Mouse (Mus musculus) liver, embryonic 13.5 days (tissue): ENCODE measurements around the gene Olfr332. TPM values are rescaled to one million over a fixed set of nuclear protein-coding genes. Genes with fewer than 3 reads are reported as not detected.

ENCODE experiments used
- polyA plus RNA-seq: library from polyadenylated mRNA; unstranded; fragments of >200 nt; fragmentation: Nextera tagmentation; extraction: Ambion mirVana; gene quantifications from 2 replicates; pipeline ENCODE4 v1.2.1, GENCODE M21; 2015

Olfr332 gene
- polyA plus RNA-seq, 1 experiment from 2014 or later, result not detected

Other genes with a start within 250 kb of the Olfr332 start
- 0.21 and 0.36 TPM in 2 replicates for gene 4930438A08Rik, start 217.8 kb downstream of the Olfr332 start, polyA plus RNA-seq
- 12.2 and 12.6 TPM in 2 replicates for gene Zfp692, start 185.5 kb downstream of the Olfr332 start, polyA plus RNA-seq
- gene Zfp672, start 162.2 kb downstream of the Olfr332 start, polyA plus RNA-seq, result 40.5 and 47.7 TPM in 2 replicates
- 17.9 and 19.7 TPM in 2 replicates for gene Sh3bp5l, start 161.8 kb downstream of the Olfr332 start, polyA plus RNA-seq
- 0.39 TPM in 1 of 2 replicates, not detected in the other for gene Lypd8, start 113.5 kb downstream of the Olfr332 start, polyA plus RNA-seq
- not detected in 2 replicates for gene 1810065E05Rik, start 71.4 kb downstream of the Olfr332 start, polyA plus RNA-seq
- gene Gm12253, start 60.0 kb downstream of the Olfr332 start, polyA plus RNA-seq, result not detected in 2 replicates
- not detected in 2 replicates for gene Lypd9, start 39.6 kb downstream of the Olfr332 start, polyA plus RNA-seq
- gene Olfr30, start 30.3 kb downstream of the Olfr332 start, polyA plus RNA-seq, result not detected in 2 replicates
- gene Olfr331, start 10.0 kb upstream of the Olfr332 start, polyA plus RNA-seq, result not detected in 2 replicates
- not detected in 2 replicates for gene Olfr330, start 42.3 kb upstream of the Olfr332 start, polyA plus RNA-seq
- not detected in 2 replicates for gene Olfr329-ps, start 53.9 kb upstream of the Olfr332 start, polyA plus RNA-seq
- not detected in 2 replicates for gene Olfr328, start 63.1 kb upstream of the Olfr332 start, polyA plus RNA-seq
- not detected in 2 replicates for gene Olfr224, start 78.0 kb upstream of the Olfr332 start, polyA plus RNA-seq
- gene Olfr325, start 85.2 kb upstream of the Olfr332 start, polyA plus RNA-seq, result not detected in 2 replicates
- gene Olfr324, start 102.6 kb upstream of the Olfr332 start, polyA plus RNA-seq, result not detected in 2 replicates
- not detected in 2 replicates for gene 2210407C18Rik, start 123.5 kb upstream of the Olfr332 start, polyA plus RNA-seq
- not detected in 2 replicates for gene Olfr323, start 137.9 kb upstream of the Olfr332 start, polyA plus RNA-seq
- gene Trim58, start 147.9 kb upstream of the Olfr332 start, polyA plus RNA-seq, result 9.2 and 12.4 TPM in 2 replicates
- not detected in 2 replicates for gene Olfr322, start 166.2 kb upstream of the Olfr332 start, polyA plus RNA-seq
- not detected in 2 replicates for gene Olfr320, start 188.5 kb upstream of the Olfr332 start, polyA plus RNA-seq
- gene Olfr319, start 206.6 kb upstream of the Olfr332 start, polyA plus RNA-seq, result not detected in 2 replicates
- not detected in 2 replicates for gene Olfr318, start 231.5 kb upstream of the Olfr332 start, polyA plus RNA-seq
- gene Olfr317, start 246.7 kb upstream of the Olfr332 start, polyA plus RNA-seq, result not detected in 2 replicates